Mouse (Mus musculus) ES-Bruce4 (cell line): ENCODE measurements around the gene Plxnb1.

Experiments used
- CTCF ChIP-seq: IDR thresholded peaks from one replicate; pipeline ENCODE4 v1.8.1; 2011; ENCODE audit warnings: low read depth, low read length
- POLR2A ChIP-seq: IDR thresholded peaks from one replicate; pipeline ENCODE4 v1.8.1; 2011; ENCODE audit warnings: low read length; ENCODE audit not compliant: insufficient read depth

DNA sequence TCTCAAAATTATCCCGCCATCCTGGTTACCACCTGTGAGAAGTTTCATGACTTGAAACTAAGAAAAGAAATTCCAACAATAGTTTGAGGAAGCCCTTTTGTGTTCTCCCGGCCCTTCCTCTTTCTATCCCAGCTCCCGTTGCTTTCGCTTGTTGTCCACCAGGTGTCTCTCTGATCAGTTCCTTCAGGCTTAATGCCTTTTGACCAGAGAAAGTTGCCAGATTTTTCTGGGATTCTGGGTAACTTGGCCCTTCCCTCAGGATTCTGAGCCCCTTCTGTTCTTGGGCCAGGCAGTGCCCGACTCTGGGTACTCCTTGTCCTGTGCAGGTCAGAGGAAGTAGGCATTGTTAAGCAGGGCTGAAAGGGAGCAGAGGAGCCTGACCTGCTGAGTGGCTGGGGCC is 7.2 kb upstream of the Plxnb1 start:
- no peak for TF ChIP-seq CTCF
- no peak for TF ChIP-seq POLR2A
